Mouse (Mus musculus) ZHBTc4 (cell line): ENCODE measurements at regions not wholly inside any gene's neighbourhood (a gene's known extent, or its start where the extent isn't known, plus 50 kb on each side); places are given as distances from the start of the nearest gene placed in this dataset.

Source experiments
- DNase-seq: peaks from one replicate; pipeline ENCODE4 v3.0.0-alpha.2; 2011; ENCODE audit warnings: low read depth, low spot score

DNA sequence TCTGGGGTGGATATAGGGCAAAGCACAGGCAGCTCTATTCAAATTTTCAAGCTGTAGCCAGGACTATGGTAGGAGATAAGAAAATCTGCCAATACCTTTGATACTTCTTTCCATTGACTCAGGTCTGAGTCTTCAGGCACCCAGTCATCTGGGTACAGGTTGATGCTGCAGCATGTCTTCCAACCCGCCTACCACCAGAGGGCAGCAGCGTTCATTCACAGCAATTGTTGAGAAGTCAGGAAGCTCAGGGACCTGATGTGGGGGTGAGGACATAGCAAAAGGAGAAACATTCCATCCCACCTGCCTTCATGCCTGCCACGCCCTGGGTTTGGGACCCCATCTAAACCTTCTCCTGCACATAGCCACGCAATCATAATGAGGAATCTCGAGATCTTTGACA, 118.2 kb upstream of the Gm21876 start:
- peak; percentile 69 for DNase-seq

DNA sequence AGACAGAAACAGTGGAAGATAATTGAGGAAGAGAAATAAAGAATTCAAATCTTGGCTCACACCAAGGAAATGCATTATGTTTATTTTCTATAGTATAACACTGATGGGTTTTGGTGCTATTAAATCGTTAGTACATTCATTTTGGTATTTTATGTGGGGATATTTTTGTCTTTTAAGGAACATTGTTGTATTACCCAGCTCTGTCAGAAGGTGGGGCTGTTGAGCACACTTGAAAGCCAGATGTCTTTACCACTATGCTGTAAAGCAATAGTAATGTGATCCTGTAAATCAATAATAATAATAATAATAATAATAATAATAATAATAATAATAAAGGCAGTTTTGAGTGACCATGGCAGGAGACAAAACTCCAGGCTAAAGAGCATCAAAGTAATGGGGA, 120.0 kb upstream of the Gm21876 start:
- peak; percentile 11 for DNase-seq

DNA sequence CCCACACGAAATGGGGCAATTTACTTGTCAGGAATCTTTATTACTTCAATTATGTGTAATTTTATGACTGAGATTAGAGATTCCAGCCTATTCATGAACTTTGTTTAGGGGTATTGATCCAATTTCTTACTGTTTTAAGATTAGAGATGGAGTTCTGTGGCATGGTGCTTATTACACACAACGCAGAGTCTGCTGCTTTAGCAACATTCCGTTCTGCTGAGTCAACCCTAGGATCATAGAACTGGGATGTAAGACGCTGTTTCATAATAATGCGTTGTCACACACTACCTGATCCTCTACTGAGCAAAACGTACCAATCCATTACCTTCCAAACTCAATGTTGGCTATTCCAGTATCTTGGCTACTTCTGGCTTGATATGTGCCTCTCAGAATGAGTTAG, 121.9 kb upstream of the Gm21876 start:
- no peak for DNase-seq

DNA sequence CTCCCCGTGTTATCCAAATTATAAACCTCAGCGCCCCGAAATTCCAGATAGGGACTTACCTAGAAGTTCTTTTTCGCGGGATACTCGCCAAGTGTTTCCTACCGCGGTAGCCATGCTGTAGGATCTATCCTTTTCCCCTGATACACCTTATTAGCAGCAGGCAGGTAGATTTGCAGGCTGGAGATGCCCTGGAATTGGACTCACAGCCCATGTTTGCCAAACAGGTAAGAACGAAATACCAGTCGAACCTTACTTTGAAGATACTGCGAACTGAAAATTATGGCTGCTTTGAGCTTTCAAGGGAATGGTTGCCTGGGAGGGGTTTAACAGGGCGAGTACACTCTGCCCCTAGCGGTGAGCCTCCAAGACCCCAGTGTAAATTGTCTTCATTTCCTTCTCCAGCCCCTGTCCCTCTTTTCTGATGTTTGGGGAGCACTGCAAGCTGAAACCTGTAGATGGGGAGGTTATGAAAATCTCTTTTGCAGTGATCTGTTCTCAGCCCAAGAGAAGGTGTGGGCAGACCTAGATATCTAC, 149.8 kb upstream of the Agtr2 start:
- peak; percentile 9 for DNase-seq

DNA sequence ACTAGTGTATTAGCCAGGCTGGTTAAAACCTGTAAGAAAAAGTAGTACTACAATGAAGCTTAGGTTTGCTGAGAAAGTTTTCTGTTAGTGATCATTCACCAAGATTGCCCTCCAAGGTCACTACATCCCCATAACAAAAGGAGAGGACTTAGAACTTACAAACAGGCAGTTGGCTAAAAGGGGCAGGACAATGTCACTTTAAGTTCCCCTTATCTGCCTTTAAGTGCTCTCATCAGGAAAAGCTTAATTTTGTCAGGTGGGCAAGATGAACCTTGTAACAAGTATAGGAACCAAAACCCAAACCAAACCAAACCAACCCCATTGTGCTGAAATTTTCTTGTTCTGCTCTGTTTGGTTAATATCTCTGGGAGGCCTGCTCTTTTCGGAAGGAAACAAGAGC, 139.9 kb upstream of the Agtr2 start:
- DNase-seq = peak; percentile 76

DNA sequence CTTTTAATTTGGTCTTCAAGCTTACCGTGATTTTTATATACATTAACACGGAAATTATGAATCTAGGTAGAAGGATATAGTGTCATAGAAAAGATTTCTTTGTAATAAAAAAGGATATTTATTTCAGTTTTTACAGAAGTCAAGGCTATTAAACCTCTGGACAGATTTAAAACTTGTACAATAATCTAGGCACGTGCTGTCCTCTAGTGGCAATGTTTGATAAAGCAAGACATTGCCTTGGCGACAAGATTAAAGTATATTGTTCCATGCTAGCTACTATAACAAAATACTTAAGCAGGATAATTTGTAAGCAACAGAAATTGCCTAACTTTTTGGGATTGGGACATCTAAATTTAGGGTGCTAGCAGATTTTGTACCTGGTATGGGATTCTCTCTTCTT, 133.8 kb upstream of the Agtr2 start:
- no peak for DNase-seq

DNA sequence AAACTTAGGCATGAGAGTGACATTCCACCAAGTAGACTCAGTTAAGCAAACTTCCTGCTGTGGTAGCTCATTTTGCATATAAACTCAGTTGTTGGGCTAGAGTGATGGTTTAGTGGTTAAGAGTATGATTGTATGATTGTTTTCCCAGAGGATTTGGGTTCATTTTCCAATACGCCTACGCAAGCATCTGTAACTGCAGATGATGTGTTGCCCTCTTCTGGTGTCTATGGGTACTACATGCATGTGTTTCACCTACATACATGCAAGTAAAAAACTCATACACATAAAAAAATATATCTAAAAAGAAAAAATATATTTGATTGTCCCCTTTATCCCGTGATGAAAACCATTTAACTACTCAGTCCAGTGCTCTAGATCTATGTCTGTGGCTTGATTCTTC, 132.0 kb upstream of the Agtr2 start:
- DNase-seq = peak; percentile 51

DNA sequence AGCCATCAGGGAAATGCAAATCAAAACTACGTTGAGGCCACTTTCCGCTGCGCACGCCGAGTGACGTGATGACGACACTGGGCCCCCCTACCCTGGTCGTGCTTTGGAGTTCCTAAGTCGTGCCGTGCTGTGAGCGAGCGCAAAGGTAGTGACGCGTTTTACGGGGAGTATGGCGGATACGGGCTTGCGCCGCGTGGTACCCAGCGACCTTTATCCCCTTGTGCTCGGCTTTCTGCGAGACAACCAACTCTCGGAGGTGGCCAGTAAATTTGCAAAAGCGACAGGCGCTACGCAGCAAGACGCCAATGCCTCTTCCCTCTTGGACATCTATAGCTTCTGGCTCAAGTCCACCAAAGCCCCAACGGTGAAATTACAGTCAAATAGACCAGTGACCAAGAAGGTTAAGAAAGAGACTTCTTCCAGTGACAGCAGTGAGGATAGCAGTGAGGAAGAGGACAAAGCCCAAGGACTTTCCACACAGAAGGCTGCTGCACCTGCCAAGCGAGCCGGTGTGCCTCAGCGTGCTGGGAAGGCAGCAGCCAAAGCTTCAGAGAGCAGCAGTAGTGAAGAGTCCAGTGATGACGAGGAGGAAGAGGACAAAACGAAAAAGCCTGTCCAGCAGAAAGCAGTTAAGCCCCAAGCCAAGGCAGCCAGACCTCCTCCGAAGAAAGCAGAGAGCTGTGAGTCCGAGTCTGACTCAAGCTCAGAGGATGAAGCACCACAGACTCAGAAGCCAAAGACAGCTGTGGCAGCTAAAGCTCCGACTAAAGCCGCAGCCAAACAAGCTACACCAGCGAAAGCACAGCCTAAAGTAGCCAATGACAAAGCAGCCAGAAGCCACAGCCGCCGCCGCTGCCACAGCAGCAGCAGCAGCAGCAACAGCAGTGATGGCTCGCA, 123.3 kb upstream of the Agtr2 start:
- peak; percentile 51 for DNase-seq

DNA sequence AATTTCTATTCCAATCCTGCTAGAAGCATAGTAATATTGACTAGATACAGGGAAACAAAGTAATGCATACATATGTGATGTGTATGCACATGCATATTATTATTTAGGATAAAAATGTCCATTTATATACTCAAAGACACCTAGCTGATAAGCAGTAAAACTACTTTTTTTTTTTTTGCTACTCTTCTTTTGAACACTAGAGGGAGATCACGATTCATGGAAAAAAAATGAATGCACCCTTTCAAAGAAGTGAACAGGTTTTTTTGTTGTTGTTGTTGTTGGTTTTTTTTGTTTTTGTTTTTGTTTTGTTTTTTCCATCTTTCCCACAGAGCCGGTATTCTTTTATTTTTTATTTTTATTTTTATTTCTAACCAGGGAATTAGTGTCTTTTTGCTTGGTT, 99.1 kb upstream of the Agtr2 start:
- no peak for DNase-seq

DNA sequence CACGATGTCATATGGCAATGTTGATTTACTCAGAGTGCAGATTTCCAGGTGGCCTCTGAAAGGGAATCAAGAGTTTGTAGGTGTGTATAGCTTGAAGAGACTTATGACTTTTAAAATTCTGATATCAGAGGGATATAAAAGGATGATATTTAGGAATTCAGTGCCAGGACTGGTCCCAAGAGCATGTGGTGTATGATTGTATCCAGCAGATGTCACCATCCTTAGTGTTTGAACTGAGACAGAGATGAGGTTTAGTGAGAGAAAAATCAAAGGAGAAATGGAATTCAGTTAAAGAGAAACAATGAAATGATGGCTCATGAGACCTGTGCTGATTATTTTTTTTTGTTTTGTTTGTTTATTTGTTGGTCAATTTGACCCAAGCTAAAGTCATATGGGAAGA, 94.4 kb upstream of the Agtr2 start:
- DNase-seq = no peak

DNA sequence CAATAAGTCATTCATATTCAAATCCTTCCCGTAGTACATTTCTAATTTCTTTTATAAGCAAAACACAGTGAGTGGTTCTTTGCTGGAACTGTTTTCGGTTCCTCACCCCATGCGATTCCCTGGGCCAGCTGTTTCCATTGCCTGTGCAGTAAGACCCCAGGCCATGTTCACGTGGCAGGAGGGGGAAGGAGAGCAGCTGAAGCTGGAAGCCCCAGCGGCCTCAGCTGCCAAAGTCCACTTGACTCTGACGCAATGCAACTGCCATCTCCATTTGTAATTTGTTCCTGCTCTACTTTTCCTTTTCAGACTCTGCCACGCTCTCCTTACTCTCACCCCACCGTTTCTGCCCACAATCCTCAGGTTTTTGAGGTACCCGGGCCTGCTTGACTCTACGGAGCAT, 91.1 kb upstream of the Agtr2 start:
- DNase-seq = no peak

DNA sequence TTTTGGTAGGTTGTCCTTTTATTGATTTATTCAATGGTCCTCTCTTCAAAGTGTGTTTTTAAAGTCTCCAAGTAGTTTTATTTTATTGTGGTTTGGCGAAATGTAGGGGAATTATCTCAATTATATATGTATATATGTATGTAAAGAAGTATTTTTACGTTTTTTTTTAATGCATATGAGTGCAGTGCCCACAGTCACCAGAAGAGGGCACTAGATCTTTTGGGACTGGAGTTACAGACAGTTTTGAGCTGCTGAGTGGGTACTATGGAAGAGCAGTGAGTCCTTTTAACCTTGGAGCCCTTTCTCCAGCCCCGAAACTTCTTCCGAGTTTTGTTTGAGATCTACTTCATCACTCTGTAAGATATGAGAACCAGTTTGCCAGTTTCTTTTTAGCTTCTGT, 59.5 kb upstream of the Agtr2 start:
- peak; percentile 39 for DNase-seq

DNA sequence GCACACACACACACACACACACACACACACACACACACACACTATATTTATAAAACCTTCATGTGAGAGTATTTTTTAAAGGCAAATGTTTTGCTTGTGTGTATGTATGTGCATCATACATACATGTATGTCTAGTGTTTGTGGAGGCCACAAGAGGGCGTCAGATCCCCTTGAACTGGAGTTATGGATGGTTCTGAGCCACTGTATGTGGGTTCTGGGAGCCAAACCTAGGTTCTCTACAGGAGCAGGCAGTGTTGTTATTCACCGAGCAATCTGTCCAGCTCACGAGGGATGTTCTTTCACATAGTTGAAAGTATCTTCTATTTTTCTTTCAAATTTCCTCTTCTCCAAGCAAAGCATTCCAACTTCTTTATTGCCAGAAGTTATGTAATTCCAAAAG, 56.3 kb upstream of the Agtr2 start:
- peak; percentile 53 for DNase-seq

DNA sequence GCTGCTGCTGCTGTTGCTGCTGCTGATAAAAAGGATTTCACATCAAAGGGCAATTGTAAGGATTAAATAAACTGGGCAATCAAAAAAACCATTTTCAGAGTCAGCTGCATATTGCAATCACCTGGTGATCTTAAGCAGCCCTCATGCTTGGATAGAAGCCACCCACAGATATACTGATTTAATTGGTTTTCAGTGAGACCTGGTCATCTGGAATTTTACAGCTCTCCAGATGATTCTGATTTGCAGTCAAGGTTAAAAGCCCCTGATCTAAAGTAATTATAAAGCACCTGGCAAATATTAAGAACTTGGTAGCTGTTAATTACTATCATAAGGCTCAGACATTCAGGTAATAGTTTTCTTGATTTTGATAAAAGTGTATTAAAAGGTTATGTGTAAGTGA, 50.8 kb upstream of the Agtr2 start:
- DNase-seq = no peak
